Mouse (Mus musculus): ENCODE measurements around the gene Snn. TPM values are rescaled to one million over a fixed set of nuclear protein-coding genes. Genes with fewer than 3 reads are reported as not detected.

Snn gene
- polyA plus RNA-seq, 1 experiment from 2014 or later, result 55.1 TPM

DNA sequence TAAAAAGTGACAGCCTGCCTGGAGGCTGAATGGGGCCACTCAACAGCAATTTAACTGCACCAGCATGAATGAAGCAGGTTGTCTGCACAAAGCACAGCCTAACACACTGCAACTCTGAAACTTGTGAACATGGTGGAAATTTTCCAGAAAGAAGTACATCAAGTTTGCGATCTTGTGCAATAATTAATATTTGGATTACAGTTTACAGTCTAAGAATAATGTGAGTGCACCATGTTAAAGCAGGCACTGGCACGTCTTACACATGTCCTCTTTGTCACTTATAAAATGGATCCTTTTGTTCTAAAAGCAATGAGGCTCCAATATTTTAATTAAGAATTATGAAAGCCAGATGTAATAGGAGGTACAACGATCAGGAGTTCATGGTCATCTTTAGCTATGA is 36.6 kb downstream of the Snn start:
- no peak overlapping the region for H3K27ac ChIP-seq
- H3K9me3 ChIP-seq (replicated peaks), result no peaks in the 10 kb centered on the region
- H3K4me3 ChIP-seq, result no peak overlapping the region
- 89% methylated on average over 3 of the region's 3 CpGs for WGBS
- peaks cover 4% of the 10 kb centered on the region for H3K4me1 ChIP-seq
- no peaks in the 10 kb centered on the region for H3K27me3 ChIP-seq (ENCODE audit: low read depth, poor library complexity, severe bottlenecking)
- DNase-seq (ENCODE audit: low spot score), result no peak
- H3K36me3 ChIP-seq, result peaks cover 40% of the 10 kb centered on the region

GRCm38 (mm10) chr16:11104905-11105304 is 44.2 kb downstream of the Snn start:
- Histone ChIP-seq H3K4me1 (no peaks in the 10 kb centered on the region), H3K27ac (no peak overlapping the region), H3K4me3 (no peak overlapping the region), H3K9me3 (replicated peaks) (no peaks in the 10 kb centered on the region), H3K27me3 (ENCODE audit: low read depth, poor library complexity, severe bottlenecking) (no peaks in the 10 kb centered on the region), H3K36me3 (peaks cover 45% of the 10 kb centered on the region)
- DNase-seq (ENCODE audit: low spot score), result no peak
- 79% methylated on average over 1 of the region's 1 CpGs for WGBS

- no peak for DNase-seq (ENCODE audit: low spot score)
These were observed 48.5 kb downstream of the Snn start for GRCm38 (mm10) chr16:11109198-11109740.

GRCm38 (mm10) chr16:11122625-11123024 is 61.9 kb downstream of the Snn start:
- 94% methylated on average over 2 of the region's 2 CpGs for WGBS
- no peaks in the 10 kb centered on the region for H3K27me3 ChIP-seq (ENCODE audit: low read depth, poor library complexity, severe bottlenecking)
- H3K36me3 ChIP-seq, result peaks cover 83% of the 10 kb centered on the region
- H3K27ac ChIP-seq, result no peak overlapping the region
- no peaks in the 10 kb centered on the region for H3K4me1 ChIP-seq
- no peak for DNase-seq (ENCODE audit: low spot score)
- no peak overlapping the region for H3K4me3 ChIP-seq
- H3K9me3 ChIP-seq (replicated peaks), result no peaks in the 10 kb centered on the region

More at GRCm38 (mm10) chr16:11109198-11109740, 48.5 kb downstream of the Snn start:
- no peak overlapping the region for H3K27ac ChIP-seq
- H3K36me3 ChIP-seq, result peaks cover 30% of the 10 kb centered on the region
- H3K9me3 ChIP-seq (replicated peaks), result no peaks in the 10 kb centered on the region
- no peak overlapping the region for H3K4me3 ChIP-seq
- 83% methylated on average over 4 of the region's 4 CpGs for WGBS
- H3K27me3 ChIP-seq (ENCODE audit: low read depth, poor library complexity, severe bottlenecking), result no peaks in the 10 kb centered on the region
- no peaks in the 10 kb centered on the region for H3K4me1 ChIP-seq

- 87% methylated on average over 1 of the region's 1 CpGs for WGBS
- H3K9me3 ChIP-seq (replicated peaks), result no peaks in the 10 kb centered on the region
- H3K27me3 ChIP-seq (ENCODE audit: low read depth, poor library complexity, severe bottlenecking), result no peaks in the 10 kb centered on the region
- H3K27ac ChIP-seq, result no peak overlapping the region
- DNase-seq (ENCODE audit: low spot score), result no peak
- H3K4me1 ChIP-seq, result no peaks in the 10 kb centered on the region
- H3K36me3 ChIP-seq, result peaks cover 85% of the 10 kb centered on the region
- no peak overlapping the region for H3K4me3 ChIP-seq
These were observed 63.4 kb downstream of the Snn start for GRCm38 (mm10) chr16:11124110-11124509.

Other genes with a start within 250 kb of the Snn start
- not detected in 2 replicates for gene Gm11172, start 248.0 kb upstream of the Snn start, polyA plus RNA-seq (2016; fragmentation: Nextera tagmentation; extraction: Ambion mirVana)
- gene Rmi2, start 225.9 kb upstream of the Snn start, polyA plus RNA-seq (2016; fragmentation: Nextera tagmentation; extraction: Ambion mirVana), result 4.2 and 4.8 TPM in 2 replicates
- 87.5 and 91.1 TPM in 2 replicates for gene Litaf, start 5.2 kb downstream of the Snn start, polyA plus RNA-seq (2016; fragmentation: Nextera tagmentation; extraction: Ambion mirVana)
- gene Txndc11, start 73.7 kb downstream of the Snn start, polyA plus RNA-seq (2016; fragmentation: Nextera tagmentation; extraction: Ambion mirVana), result 27.9 and 33.4 TPM in 2 replicates
- 61.9 and 71.3 TPM in 2 replicates for gene Zc3h7a, start 115.4 kb downstream of the Snn start, polyA plus RNA-seq (2016; fragmentation: Nextera tagmentation; extraction: Ambion mirVana)
- gene Rsl1d1, start 142.4 kb downstream of the Snn start, polyA plus RNA-seq (2016; fragmentation: Nextera tagmentation; extraction: Ambion mirVana), result 278 and 326 TPM in 2 replicates
- 103 and 117 TPM in 2 replicates for gene Gspt1, start 193.4 kb downstream of the Snn start, polyA plus RNA-seq (2016; fragmentation: Nextera tagmentation; extraction: Ambion mirVana)

Measured in limb, embryonic 10.5 days (tissue).